Mouse (Mus musculus) brain, embryonic 14.5 days (tissue): ENCODE results near the gene Crlf1.
A peak's percentile ranks its signal among the peaks of the same experiment; 100 is the strongest.

Experiments used
- CTCF ChIP-seq: fragments of 200-500 bp; IDR thresholded peaks from 2 replicates; pipeline ENCODE4 v1.5.1; 2012; ENCODE audit warnings: inconsistent platforms, mild to moderate bottlenecking, moderate library complexity, borderline replicate concordance; ENCODE audit not compliant: insufficient read depth, insufficient read length; ENCODE audit errors: extremely low read depth
- POLR2A ChIP-seq: fragments of 200-500 bp; IDR thresholded peaks from 2 replicates; pipeline ENCODE4 v1.6.1; 2012; ENCODE audit warnings: mild to moderate bottlenecking, inconsistent platforms, borderline replicate concordance; ENCODE audit not compliant: poor library complexity, insufficient read depth, insufficient read length, severe bottlenecking; ENCODE audit errors: extremely low read depth

- peak; percentile 21; the same call in 1 of the 2 replicates for TF ChIP-seq CTCF
- TF ChIP-seq POLR2A, result peak; percentile 46; the same call in 1 of the 2 replicates
Observed at GRCm38 (mm10) chr8:70527512-70528181, 34.7 kb downstream of the Crlf1 start, which contains the start of the genes Fkbp8 and Kxd1.
